Mouse (Mus musculus): ENCODE measurements around the gene Tnr.

DNA sequence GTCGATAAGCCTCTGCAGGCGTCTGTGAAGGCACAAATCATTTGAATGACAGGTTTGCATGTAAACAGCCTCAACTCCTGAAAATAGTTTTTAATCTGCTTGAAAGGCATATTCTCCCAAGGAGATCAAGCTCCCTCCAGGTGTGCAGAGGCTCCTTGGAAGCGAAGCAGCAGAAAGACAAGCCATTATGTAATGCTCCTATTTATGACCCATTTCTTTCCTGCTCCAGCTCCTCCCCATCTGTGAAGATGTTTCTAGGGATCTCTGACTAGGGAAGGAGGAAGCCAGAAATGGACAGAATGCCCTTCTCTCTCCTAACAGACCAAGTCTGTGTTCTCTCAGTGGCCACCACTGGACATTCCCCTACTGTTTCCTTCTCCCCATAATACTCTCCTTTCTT, 38.0 kb downstream of the Tnr start:
- TF ChIP-seq CTCF (IDR thresholded peaks at IDR 0.05; ENCODE audit: borderline replicate concordance, extremely low read depth, insufficient read depth, insufficient read length) (no peak), POLR2A (IDR thresholded peaks at IDR 0.05; ENCODE audit: borderline replicate concordance, extremely low read depth, insufficient read depth, insufficient read length, poor library complexity, severe bottlenecking) (no peak)
